Mouse (Mus musculus): ENCODE data around the gene Maml1.
"Not testable (repeated sequence)": the region's sequence is repeated elsewhere in the genome, so short reads cannot be mapped to it uniquely, and the experiment has no call there.

Maml1 gene

DNA sequence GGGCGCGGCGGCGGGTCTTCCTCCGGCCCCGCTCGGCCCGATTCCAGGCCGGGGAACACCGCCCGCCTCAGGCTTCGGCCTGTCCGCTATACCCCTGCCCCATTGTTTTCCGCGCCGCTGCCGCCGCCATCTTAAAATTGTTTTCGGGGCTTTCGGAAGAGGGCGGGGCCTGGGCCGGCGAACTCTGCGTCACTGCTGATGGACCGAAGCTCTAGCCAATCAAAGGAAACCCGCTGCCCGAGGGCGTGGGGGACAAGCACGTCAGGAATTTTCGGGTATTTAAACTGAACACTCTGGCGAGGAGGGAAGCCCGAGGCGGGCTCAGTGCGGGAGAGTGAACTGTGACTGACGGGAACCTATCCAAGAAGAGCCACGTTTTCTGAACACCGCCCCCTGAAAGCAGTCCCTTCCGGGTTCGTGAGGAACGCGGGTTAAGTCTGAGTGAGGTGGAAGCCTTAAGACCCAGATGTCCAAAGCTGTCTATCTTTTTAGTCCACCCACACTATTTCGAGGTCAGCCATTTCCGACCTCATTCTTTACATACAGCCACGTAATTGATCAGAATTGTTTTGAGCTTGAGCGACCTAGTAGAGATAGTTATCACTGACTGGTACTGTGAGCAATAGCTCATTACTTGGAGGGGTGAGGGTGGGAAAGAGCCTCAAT is at the start of gene Maml1:
Maml1 (minus strand) TSS at position 122 of the 666 bp plus-strand sequence.
- peak; percentile 97 to 98 for DNase-seq

GRCm38 (mm10) chr11:50336891-50337290 is 44.8 kb upstream of the Maml1 start:
- DNase-seq = no peak

DNA sequence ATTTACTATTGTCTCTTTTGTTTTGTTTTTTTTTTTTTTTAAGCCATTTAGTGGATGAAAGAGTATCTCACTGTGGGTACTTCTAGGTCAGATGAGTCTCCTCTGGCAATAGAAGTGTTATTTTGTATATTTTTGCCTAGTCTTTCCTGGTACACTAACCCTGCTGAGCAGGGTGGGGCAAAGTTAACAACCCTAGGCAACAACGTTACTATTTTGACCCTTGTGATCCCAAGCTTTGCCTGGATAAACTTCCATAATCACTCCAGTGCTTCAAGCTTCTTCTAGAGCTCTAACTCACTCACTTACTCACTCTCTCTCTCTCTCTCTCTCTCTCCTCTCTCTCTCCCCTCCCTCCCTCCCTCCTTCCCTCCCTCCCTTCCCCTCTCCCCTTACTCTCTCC is 44.0 kb upstream of the Maml1 start:
- DNase-seq = no peak

DNA sequence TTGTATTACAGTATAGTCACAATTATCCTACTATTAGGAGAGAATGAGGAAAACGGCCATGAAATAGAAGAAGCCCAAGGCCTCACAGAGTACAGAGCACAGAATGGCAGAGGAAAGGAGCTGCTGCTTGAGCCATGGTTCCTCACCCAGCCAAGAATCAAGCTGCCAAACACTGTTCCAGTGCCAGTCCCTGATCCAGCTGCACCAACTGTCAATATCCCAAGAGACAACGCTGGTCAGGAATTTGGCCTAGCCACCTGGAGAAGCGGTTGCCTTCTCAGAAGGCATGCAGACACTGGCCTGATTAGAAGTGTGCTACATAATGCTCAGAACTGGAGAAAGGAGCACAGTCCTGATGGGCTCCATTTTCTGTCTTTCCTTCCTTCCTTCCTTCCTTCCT is 41.1 kb upstream of the Maml1 start:
- DNase-seq = peak; percentile 12 to 17

DNA sequence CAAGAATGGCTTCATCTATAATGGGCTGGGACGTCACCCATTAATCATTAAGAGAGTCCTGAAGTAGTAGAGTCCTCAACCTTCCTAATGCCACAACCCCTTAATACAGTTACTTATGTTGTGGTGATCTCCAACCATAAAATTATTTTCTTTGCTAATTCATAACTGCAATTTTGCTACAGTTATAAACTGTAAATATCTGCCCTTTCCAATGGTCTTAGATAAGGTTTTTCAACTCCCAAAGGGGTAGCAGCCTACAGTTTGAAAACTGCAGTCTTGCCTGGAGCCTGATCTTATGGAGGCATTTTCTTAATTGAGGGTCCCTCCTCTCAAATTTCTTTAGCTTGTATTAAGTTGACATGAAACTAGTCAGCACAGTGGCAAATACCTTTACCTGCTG is 37.3 kb upstream of the Maml1 start:
- DNase-seq = no peak

DNA sequence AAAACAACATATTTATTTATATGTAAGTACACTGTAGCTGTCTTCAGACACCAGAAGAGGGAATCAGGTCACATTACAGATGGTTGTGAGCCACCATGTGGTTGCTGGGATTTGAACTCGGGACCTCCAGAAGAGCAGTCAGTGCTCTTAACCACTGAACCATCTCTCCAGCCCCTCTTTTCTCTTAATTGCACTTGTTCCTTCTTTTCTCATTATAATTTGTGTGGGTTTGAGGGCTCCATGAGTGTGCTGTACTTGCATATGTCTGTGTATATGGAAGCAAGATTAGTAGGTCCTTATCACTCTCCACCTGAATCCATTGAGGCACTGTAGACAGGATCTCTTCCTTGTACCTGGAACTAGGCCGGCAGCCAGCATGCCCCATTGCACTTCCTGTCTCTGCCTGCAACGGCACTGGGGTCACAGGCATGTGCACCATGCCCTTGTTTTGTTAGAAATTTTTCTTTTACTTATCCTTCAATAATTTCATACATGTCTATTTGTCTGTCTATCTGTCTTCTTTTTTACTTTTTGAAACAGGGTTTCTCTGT is 36.0 kb upstream of the Maml1 start:
- no peak for DNase-seq

DNA sequence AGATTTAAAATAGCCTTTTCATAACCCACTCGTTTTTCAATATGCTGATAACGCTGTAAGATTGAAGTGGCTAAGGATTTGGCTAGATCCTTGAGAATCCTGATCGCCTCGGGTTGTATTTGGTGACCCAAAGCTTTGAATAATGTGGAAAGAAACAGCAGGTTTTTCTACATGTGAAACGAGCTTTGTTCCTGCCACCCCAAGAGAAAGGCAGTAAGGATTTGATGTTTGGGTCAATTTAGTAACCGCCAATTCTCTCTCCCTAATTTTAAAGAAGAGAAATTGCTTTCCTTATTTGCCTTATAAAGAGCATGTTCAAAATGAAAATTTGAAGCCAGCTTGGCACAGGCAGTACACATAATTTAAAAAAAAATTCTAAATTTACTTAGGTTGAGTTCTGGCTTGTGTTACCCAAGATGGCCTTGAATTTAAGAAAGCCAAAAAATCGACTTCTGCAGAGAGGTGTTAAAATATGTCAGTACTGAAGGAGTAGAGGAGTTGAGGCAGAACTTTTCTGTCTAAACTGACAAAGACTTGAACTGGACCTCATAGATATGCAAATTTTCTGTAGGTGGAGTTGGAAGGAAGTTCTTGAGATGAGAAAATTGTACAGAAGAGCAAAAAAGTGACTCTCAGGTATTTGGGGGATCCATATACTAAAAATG is 34.3 kb upstream of the Maml1 start:
- no peak for DNase-seq

GRCm38 (mm10) chr11:50325496-50326301 is 33.6 kb upstream of the Maml1 start, which contains the start of gene Canx:
TSS of gene Canx (minus strand) at chr11:50325673.
- peak; percentile 98 to 99 for DNase-seq

GRCm38 (mm10) chr11:50324751-50325471 is 32.8 kb upstream of the Maml1 start:
- no peak for DNase-seq

GRCm38 (mm10) chr11:50323843-50324242 is 31.7 kb upstream of the Maml1 start:
- no peak for DNase-seq

- no peak for DNase-seq
These were observed 30.2 kb upstream of the Maml1 start for GRCm38 (mm10) chr11:50322345-50322744.

DNA sequence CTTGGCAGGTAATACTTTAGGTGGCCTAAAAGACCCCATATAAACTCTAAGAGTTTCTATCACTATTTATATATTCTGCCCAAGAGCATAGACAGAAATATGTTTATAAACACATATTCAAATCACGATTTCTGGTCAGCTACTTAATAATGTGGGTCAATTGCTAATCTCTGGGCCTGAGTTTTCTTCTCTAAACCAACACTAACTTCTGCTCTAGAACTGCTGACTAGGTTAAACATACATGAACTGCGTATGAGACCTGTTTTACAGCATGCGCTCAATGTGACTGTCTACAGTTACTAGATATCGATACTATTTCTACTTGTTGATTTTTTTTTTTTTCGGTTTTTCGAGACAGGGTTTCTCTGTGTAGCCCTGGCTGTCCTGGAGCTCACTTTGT is 29.1 kb upstream of the Maml1 start:
- DNase-seq = no peak

- not testable (repeated sequence) for DNase-seq
These were observed 27.2 kb upstream of the Maml1 start for GRCm38 (mm10) chr11:50319343-50319742.

DNA sequence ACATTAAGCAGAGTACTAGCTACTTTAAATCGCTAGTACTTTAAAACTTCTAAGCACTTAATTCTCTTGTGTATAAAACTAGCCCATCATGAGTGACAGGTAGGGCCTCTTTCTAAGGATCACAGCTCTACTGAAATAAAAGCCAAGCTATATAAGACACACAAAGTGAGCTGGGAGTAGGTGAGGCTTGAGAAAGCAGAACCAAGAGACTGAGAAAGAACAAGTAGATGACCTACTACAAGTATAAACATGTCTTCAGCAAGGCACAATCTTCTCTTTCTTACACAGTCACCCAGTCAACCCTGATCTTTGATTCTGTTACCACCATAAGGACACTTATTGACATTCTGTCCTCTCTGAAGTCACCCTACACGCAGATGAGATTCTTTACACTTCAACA is 20.7 kb upstream of the Maml1 start:
- DNase-seq = no peak

DNA sequence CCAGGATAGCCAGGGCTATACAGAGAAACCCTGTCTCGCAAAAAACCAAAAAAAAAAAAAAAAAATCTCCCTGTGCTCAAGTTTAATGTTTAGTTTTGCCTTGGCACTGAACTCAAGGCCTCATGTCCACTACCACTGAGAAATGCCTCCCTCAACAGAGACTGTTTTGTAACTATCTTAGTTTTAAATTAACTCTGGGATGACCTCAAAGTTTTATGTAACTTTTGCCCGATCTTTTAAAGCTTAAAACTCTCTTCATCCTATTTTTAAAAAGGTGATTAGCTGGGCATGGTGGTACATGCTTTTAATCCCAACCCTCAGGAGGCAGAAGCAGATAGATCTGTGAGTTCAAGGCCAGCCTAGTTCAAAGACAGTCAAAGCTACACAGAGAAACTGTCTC is 11.3 kb upstream of the Maml1 start:
- no peak for DNase-seq

- peak; percentile 49 to 60 for DNase-seq
These were observed 568 bp downstream of the Maml1 start for GRCm38 (mm10) chr11:50291321-50292165.

DNA sequence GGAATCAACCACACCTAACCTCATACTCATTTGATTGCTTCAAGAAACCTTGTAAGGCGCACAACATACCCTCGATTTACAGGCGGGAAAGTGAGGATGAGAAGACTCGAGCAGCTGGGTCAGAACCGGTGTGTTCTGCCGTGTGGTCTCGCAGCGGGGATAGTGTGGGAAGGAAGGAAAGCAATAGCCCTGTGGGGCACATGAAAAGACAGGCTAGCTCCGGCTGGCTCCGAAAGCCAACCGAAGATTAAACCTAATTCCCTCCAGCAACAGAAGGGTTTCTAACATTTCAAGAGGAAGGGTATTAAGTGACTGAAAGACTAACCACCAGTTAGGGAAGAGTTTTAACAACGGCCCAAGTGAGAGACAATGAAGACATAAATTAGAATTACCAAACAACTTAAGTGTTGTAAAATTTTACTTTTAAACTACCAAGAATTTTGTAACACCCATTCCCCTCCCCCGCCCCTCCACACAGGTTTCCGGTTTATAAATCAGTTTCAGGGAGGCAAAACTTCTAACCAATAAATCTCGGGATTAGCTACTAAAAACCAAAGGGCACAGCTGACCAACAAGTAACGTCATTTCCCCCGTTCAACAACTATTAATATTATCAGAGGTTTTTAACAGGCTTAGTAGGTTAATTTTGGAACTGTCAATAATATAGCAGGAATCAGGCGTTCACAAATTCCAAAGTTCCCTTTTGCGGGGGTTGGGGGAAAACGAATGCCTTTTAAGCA is 1.5 kb downstream of the Maml1 start:
- DNase-seq = no peak

DNA sequence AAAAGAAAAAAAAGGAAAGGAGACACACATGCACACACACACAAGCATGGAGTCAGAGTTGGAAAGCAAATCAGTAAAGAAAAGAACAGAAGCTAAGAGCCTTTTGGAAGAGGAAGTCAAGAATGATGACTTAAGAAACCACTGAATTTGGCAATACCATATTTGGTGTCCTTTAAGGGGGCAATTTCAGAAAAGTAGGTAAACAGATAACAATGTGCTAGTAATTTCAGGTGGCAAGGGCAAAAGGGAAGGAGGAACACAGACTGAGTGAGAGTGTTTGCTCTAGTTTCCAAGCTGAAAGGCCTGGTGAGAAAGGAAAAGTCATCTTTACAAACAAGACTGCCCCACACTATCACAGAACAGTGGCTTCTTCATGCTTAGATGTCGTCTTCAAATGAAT is 5.7 kb downstream of the Maml1 start:
- DNase-seq = no peak

- DNase-seq = no peak
These were observed 6.4 kb downstream of the Maml1 start for GRCm38 (mm10) chr11:50285696-50286095.

GRCm38 (mm10) chr11:50285263-50285662 is 6.8 kb downstream of the Maml1 start:
- no peak for DNase-seq

DNA sequence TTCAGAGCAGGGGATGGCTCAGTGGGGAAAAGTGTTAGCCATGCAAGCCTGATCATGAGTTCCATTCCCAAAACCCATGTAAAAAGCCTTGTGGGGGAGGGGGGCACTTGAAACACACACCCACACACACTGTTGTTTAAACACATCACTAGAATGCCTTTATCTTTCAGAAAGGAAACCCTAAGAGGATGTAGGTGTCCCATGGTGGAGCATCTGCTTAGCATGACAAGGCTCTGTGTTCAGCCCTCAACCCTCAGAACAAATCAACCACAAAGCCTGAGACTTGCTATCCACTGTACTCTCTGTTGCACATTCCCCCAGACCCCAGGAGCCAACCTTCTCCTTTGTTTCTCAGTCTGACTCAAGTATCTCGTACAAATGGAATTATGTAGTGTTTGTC is 12.1 kb downstream of the Maml1 start:
- no peak for DNase-seq

All from cerebellum, postnatal 14 days (tissue).